Mouse (Mus musculus) erythroblast, embryonic 14.5 days (primary cell): ENCODE results near the gene Gm21887.
"Not testable (repeated sequence)": the region's sequence is repeated elsewhere in the genome, so short reads cannot be mapped to it uniquely, and the experiment has no call there.

ENCODE experiments used
- GATA1 ChIP-seq: IDR thresholded peaks from 2 replicates; pipeline ENCODE4 v1.6.1; 2012; ENCODE audit warnings: low read length, inconsistent platforms, mixed read lengths
- TAL1 ChIP-seq: IDR thresholded peaks from 3 replicates; pipeline ENCODE4 v1.6.1; 2012; ENCODE audit warnings: low read length, inconsistent platforms, mixed read lengths

GRCm38 (mm10) chrX:169978436-169979381, 30.8 kb upstream of the Gm21887 start:
- TF ChIP-seq TAL1, GATA1: not testable (repeated sequence)
